Mouse (Mus musculus) liver, adult 2 months (tissue): Measurements from ENCODE around the gene Hsd17b14.

Experiments
- CTCF ChIP-seq: fragments of 200-500 bp; IDR thresholded peaks from 2 replicates; pipeline ENCODE4 v1.5.1; 2011; ENCODE audit warnings: low read depth, low read length, control low read depth
- POLR2A ChIP-seq: fragments of 200-500 bp; IDR thresholded peaks from 2 replicates; pipeline ENCODE4 v1.6.1; 2011; ENCODE audit warnings: low read length, control low read depth; ENCODE audit not compliant: insufficient read depth; ENCODE audit errors: extremely low read depth

DNA sequence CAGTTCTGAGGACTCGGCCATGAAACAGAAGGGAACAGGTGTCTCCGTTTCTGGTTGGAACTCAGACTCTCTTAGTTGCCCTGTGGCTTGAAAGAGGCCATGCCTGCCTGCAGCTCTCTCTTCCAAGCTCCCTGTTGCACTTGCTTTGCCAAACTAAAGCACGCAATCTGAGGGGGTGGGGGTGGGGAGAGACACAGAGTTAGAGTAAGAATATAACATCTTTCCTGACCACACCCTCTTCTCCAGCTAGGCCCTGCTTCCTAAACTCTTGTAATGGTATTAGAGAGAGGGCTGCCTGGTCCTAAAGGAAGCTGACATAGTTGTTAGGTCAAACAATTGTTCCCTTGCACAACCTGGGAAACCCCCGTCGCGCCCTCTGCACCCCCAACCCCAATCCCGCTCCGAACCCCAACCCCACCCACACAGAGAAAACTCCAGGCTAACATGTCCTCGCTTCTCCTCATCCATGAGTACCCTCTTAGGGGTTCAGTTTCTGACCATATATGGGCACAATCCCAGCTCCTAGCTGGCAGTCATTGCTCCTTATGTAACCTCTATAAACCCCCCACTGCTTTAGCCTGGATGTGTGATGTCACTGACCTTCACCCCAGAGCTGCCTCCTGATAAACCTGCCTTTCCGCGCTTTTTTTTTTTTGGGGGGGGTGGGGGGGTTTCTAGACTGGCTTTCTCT is 3.7 kb upstream of the Hsd17b14 start:
- no peak for TF ChIP-seq CTCF
- no peak for TF ChIP-seq POLR2A
